Mouse (Mus musculus): ENCODE results near the gene Prkar1b.

DNA sequence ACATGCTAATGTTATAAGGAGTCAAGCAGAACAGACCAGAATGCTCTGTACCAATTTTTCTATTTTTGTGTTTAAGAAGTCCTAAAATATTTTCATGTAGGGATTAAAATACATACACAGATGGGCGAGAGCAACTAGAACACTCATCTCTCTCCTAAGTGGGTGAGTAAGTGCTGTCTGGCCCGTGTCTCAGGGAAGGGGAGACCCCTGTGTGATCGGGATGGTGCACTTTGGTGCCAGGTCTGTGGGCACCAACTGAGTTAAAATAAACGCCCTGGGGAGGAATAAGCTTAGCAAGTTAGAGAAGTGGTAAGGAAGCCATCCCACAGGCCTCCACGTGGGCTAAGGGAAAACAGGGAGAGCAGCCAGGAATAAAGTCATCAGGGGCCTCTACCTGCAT lies 41.2 kb upstream of the Prkar1b start:
- TF ChIP-seq CTCF (IDR thresholded peaks at IDR 0.05; ENCODE audit: low read depth, low read length), result no peak
- TF ChIP-seq POLR2A (IDR thresholded peaks at IDR 0.05; ENCODE audit: extremely low read depth, insufficient read depth, low read length), result no peak

All from liver, adult 2 months (tissue).